Mouse (Mus musculus) forebrain, embryonic 13.5 days (tissue): ENCODE measurements at regions not wholly inside any gene's neighbourhood (a gene's known extent, or its start where the extent isn't known, plus 50 kb on each side); places are given as distances from the start of the nearest gene placed in this dataset.

ENCODE experiments used
- ATAC-seq: fragments of 200-750 bp; cut with Nextera tagmentation; 2 replicates; pipeline ENCODE4 v1.8.0; 2017
- H3K27ac ChIP-seq: fragments of 300-500 bp; sonication (generic); 2 replicates; pipeline ENCODE4 v1.5.1; 2015; ENCODE audit warnings: inconsistent platforms, mild to moderate bottlenecking, moderate library complexity
- H3K27me3 ChIP-seq: fragments of 300-500 bp; sonication (generic); 2 replicates; pipeline ENCODE4 v1.6.1; 2015; ENCODE audit warnings: mild to moderate bottlenecking, inconsistent platforms
- H3K36me3 ChIP-seq: fragments of 300-500 bp; sonication (generic); 2 replicates; pipeline ENCODE4 v1.6.1; 2015; ENCODE audit warnings: mild to moderate bottlenecking, inconsistent platforms; ENCODE audit not compliant: poor library complexity, severe bottlenecking
- H3K4me1 ChIP-seq: fragments of 300-500 bp; sonication (generic); 2 replicates; pipeline ENCODE4 v1.6.1; 2015; ENCODE audit warnings: inconsistent platforms
- H3K4me2 ChIP-seq: fragments of 300-500 bp; sonication (generic); 2 replicates; pipeline ENCODE4 v1.6.1; 2015; ENCODE audit warnings: inconsistent platforms, mild to moderate bottlenecking, moderate library complexity
- H3K4me3 ChIP-seq: fragments of 300-500 bp; sonication (generic); 2 replicates; pipeline ENCODE4 v1.5.1; 2015; ENCODE audit warnings: mild to moderate bottlenecking, inconsistent platforms
- H3K9ac ChIP-seq: fragments of 300-500 bp; sonication (generic); 2 replicates; pipeline ENCODE4 v1.6.1; 2015; ENCODE audit warnings: mild to moderate bottlenecking, inconsistent platforms
- H3K9me3 ChIP-seq: fragments of 300-500 bp; sonication (generic); replicated peaks from 2 replicates; pipeline ENCODE4 v1.6.1; 2016; ENCODE audit warnings: inconsistent platforms
- WGBS: fragments of 180-500 bp; shearing (Covaris S2); methylation state at CpG from one replicate; pipeline ENCODE4 v1.1.7; 2015; 5-methylcytosine and 5-hydroxymethylcytosine counted together

- Histone ChIP-seq H3K9me3 (no peaks in the 10 kb centered on the region), H3K4me1 (no peaks in the 10 kb centered on the region), H3K36me3 (no peaks in the 10 kb centered on the region), H3K4me2 (no peak overlapping the region), H3K27ac (no peak overlapping the region), H3K4me3 (no peak overlapping the region), H3K27me3 (no peaks in the 10 kb centered on the region), H3K9ac (no peak overlapping the region)
- 77% methylated on average over 4 of the region's 4 CpGs for WGBS
- ATAC-seq, result no peak
Observed at GRCm38 (mm10) chr11:21024111-21024510, 67.0 kb upstream of the Peli1 start.

GRCm38 (mm10) chr11:21024521-21024920, 66.6 kb upstream of the Peli1 start:
- no peaks in the 10 kb centered on the region for H3K4me1 ChIP-seq
- no peak overlapping the region for H3K4me2 ChIP-seq
- ATAC-seq, result no peak
- no peaks in the 10 kb centered on the region for H3K27me3 ChIP-seq
- H3K9ac ChIP-seq, result no peak overlapping the region
- WGBS, result 70% methylated on average over 2 of the region's 2 CpGs
- no peaks in the 10 kb centered on the region for H3K9me3 ChIP-seq
- H3K27ac ChIP-seq, result no peak overlapping the region
- H3K36me3 ChIP-seq, result no peaks in the 10 kb centered on the region
- H3K4me3 ChIP-seq, result no peak overlapping the region

GRCm38 (mm10) chr11:21027299-21027698, 63.8 kb upstream of the Peli1 start:
- Histone ChIP-seq H3K4me3 (no peak overlapping the region), H3K4me2 (no peak overlapping the region), H3K27me3 (no peaks in the 10 kb centered on the region), H3K4me1 (no peaks in the 10 kb centered on the region), H3K27ac (no peak overlapping the region), H3K36me3 (no peaks in the 10 kb centered on the region), H3K9me3 (no peaks in the 10 kb centered on the region), H3K9ac (no peak overlapping the region)
- no peak for ATAC-seq
- WGBS, result 88% methylated on average over 4 of the region's 4 CpGs

- Histone ChIP-seq H3K9me3 (no peaks in the 10 kb centered on the region), H3K4me1 (peaks cover 6% of the 10 kb centered on the region; the same call in 1 of the 2 replicates), H3K27ac (no peak overlapping the region), H3K36me3 (no peaks in the 10 kb centered on the region), H3K4me2 (no peak overlapping the region), H3K27me3 (no peaks in the 10 kb centered on the region), H3K9ac (no peak overlapping the region), H3K4me3 (no peak overlapping the region)
- no peak for ATAC-seq
- WGBS, result 96% methylated on average over 6 of the region's 6 CpGs
Observed at GRCm38 (mm10) chr11:21030362-21030761, 60.7 kb upstream of the Peli1 start.

- Histone ChIP-seq H3K9ac (no peak overlapping the region), H3K4me2 (no peak overlapping the region), H3K36me3 (no peaks in the 10 kb centered on the region), H3K4me1 (peaks cover 12% of the 10 kb centered on the region; the same call in 1 of the 2 replicates), H3K4me3 (no peak overlapping the region), H3K27me3 (no peaks in the 10 kb centered on the region), H3K27ac (no peak overlapping the region), H3K9me3 (no peaks in the 10 kb centered on the region)
- ATAC-seq, result no peak
- WGBS, result 89% methylated on average over 2 of the region's 2 CpGs
Observed at GRCm38 (mm10) chr11:21031816-21032215, 59.3 kb upstream of the Peli1 start.

GRCm38 (mm10) chr11:21033234-21033822, 57.8 kb upstream of the Peli1 start:
- H3K27ac ChIP-seq, result no peak overlapping the region
- no peaks in the 10 kb centered on the region for H3K36me3 ChIP-seq
- H3K9ac ChIP-seq, result no peak overlapping the region
- H3K9me3 ChIP-seq, result no peaks in the 10 kb centered on the region
- H3K4me1 ChIP-seq, result peaks cover 12% of the 10 kb centered on the region; the same call in 1 of the 2 replicates
- 0 out of 2 replicates have a peak, but pooled peaks cover 6% of the 10 kb centered on the region for H3K27me3 ChIP-seq
- 55% methylated on average over 14 of the region's 14 CpGs for WGBS
- no peak overlapping the region for H3K4me2 ChIP-seq
- H3K4me3 ChIP-seq, result no peak overlapping the region
- peak; percentile 43 for ATAC-seq

- Histone ChIP-seq H3K4me1 (peaks cover 12% of the 10 kb centered on the region; the same call in 1 of the 2 replicates), H3K4me2 (no peak overlapping the region), H3K27ac (no peak overlapping the region), H3K9ac (no peak overlapping the region), H3K36me3 (no peaks in the 10 kb centered on the region), H3K4me3 (no peak overlapping the region), H3K9me3 (no peaks in the 10 kb centered on the region), H3K27me3 (0 out of 2 replicates have a peak, but pooled peaks cover 10% of the 10 kb centered on the region)
- no peak for ATAC-seq
- 64% methylated on average over 11 of the region's 11 CpGs for WGBS
Observed at GRCm38 (mm10) chr11:21033823-21034401, 57.2 kb upstream of the Peli1 start.

- 48% methylated on average over 7 of the region's 7 CpGs for WGBS
- peak; percentile 19; the same call in 1 of the 2 replicates for ATAC-seq
- Histone ChIP-seq H3K27ac (no peak overlapping the region), H3K9ac (no peak overlapping the region), H3K4me2 (no peak overlapping the region), H3K4me1 (peaks cover 12% of the 10 kb centered on the region; the same call in 1 of the 2 replicates), H3K9me3 (no peaks in the 10 kb centered on the region), H3K4me3 (no peak overlapping the region), H3K27me3 (0 out of 2 replicates have a peak, but pooled peaks cover 13% of the 10 kb centered on the region), H3K36me3 (no peaks in the 10 kb centered on the region)
Observed at GRCm38 (mm10) chr11:21036161-21036916, 54.8 kb upstream of the Peli1 start.

GRCm38 (mm10) chr11:21037267-21037906, 53.7 kb upstream of the Peli1 start:
- 92% methylated on average over 6 of the region's 6 CpGs for WGBS

GRCm38 (mm10) chr11:21041201-21041600, 49.9 kb upstream of the Peli1 start:
- no peak for ATAC-seq
- no peak overlapping the region for H3K9ac ChIP-seq
- no peak overlapping the region for H3K4me2 ChIP-seq
- 79% methylated on average over 5 of the region's 5 CpGs for WGBS
- H3K27ac ChIP-seq, result no peak overlapping the region
- H3K27me3 ChIP-seq, result 0 out of 2 replicates have a peak, but pooled peaks cover 14% of the 10 kb centered on the region
- no peaks in the 10 kb centered on the region for H3K9me3 ChIP-seq
- H3K36me3 ChIP-seq, result no peaks in the 10 kb centered on the region
- peaks cover 4% of the 10 kb centered on the region; the same call in 1 of the 2 replicates for H3K4me1 ChIP-seq
- no peak overlapping the region for H3K4me3 ChIP-seq

More at GRCm38 (mm10) chr11:21037267-21037906, 53.7 kb upstream of the Peli1 start:
- Histone ChIP-seq H3K4me3 (no peak overlapping the region), H3K4me1 (peaks cover 12% of the 10 kb centered on the region; the same call in 1 of the 2 replicates), H3K9ac (no peak overlapping the region), H3K27ac (no peak overlapping the region), H3K27me3 (0 out of 2 replicates have a peak, but pooled peaks cover 14% of the 10 kb centered on the region), H3K4me2 (no peak overlapping the region), H3K36me3 (no peaks in the 10 kb centered on the region), H3K9me3 (no peaks in the 10 kb centered on the region)
- ATAC-seq, result no peak
